Mouse (Mus musculus) MEL (cell line): ENCODE measurements around the gene Ccdc146.

Experiments
- CHD1 ChIP-seq: IDR thresholded peaks from 2 replicates; pipeline ENCODE4 v1.6.1; 2012; ENCODE audit warnings: low read depth, mild to moderate bottlenecking, inconsistent platforms, low read length, improper control_type of control experiment
- CTCF ChIP-seq, 3 experiments: IDR thresholded peaks in 2 of 3; conservative IDR thresholded peaks in 1 of 3; 2 replicates each; pipeline ENCODE4 v1.5.1; 2011 to 2012; ENCODE audit warnings: low read length in 3 of 3, low read depth in 2 of 3, mild to moderate bottlenecking in 2 of 3, improper control_type of control experiment in 1 of 3, inconsistent platforms in 1 of 3, mixed read lengths in 1 of 3, moderate library complexity in 1 of 3; ENCODE audit not compliant: control insufficient read depth in 1 of 3, insufficient read depth in 1 of 3, poor library complexity in 1 of 3, severe bottlenecking in 1 of 3
- E2F4 ChIP-seq: IDR thresholded peaks from 2 replicates; pipeline ENCODE4 v1.6.1; 2011; ENCODE audit warnings: low read depth, low read length, improper control_type of control experiment, borderline replicate concordance
- EP300 ChIP-seq, 2 experiments: IDR thresholded peaks; 2 replicates each; pipeline ENCODE4 v1.6.1; 2011; ENCODE audit warnings: improper control_type of control experiment in 2 of 2, low read length in 2 of 2, low read depth in 1 of 2, mild to moderate bottlenecking in 1 of 2
- HCFC1 ChIP-seq: IDR thresholded peaks from 2 replicates; pipeline ENCODE4 v1.6.1; 2012; ENCODE audit warnings: low read depth, mild to moderate bottlenecking, inconsistent platforms, low read length, improper control_type of control experiment, moderate library complexity
- MEF2A ChIP-seq: IDR thresholded peaks from 2 replicates; pipeline ENCODE4 v1.6.1; 2014; ENCODE audit warnings: low read depth, mild to moderate bottlenecking, inconsistent platforms, low read length, improper control_type of control experiment; ENCODE audit not compliant: poor library complexity, insufficient replicate concordance, severe bottlenecking; ENCODE audit errors: extremely low read depth
- MXI1 ChIP-seq: IDR thresholded peaks from 2 replicates; pipeline ENCODE4 v1.6.1; 2011; ENCODE audit warnings: mild to moderate bottlenecking, low read depth, low read length, improper control_type of control experiment
- MYC ChIP-seq: IDR thresholded peaks from 2 replicates; pipeline ENCODE4 v1.6.1; 2011; ENCODE audit warnings: low read depth, mild to moderate bottlenecking, low read length, improper control_type of control experiment, moderate library complexity
- POLR2A ChIP-seq, 2 experiments: IDR thresholded peaks; 2 replicates each; pipeline ENCODE4 v1.6.1; 2011 to 2012; ENCODE audit warnings: low read length in 2 of 2, mild to moderate bottlenecking in 2 of 2, control low read depth in 1 of 2, improper control_type of control experiment in 1 of 2, low read depth in 1 of 2, moderate library complexity in 1 of 2; ENCODE audit not compliant: control insufficient read depth in 1 of 2, insufficient read depth in 1 of 2, poor library complexity in 1 of 2
- POLR2AphosphoS2 ChIP-seq: IDR thresholded peaks from 2 replicates; pipeline ENCODE4 v1.6.1; 2011; ENCODE audit warnings: low read length, improper control_type of control experiment
- RAD21 ChIP-seq: IDR thresholded peaks from 2 replicates; pipeline ENCODE4 v1.6.1; 2011; ENCODE audit warnings: mild to moderate bottlenecking, low read depth, low read length, improper control_type of control experiment
- TAL1 ChIP-seq: IDR thresholded peaks from 2 replicates; pipeline ENCODE4 v1.6.1; 2012; ENCODE audit warnings: mild to moderate bottlenecking, inconsistent platforms, low read length, moderate library complexity, mixed read lengths
- USF1 ChIP-seq: IDR thresholded peaks from 2 replicates; pipeline ENCODE4 v1.6.1; 2014; ENCODE audit warnings: low read depth, mild to moderate bottlenecking, inconsistent platforms, low read length, improper control_type of control experiment, moderate library complexity

- TF ChIP-seq USF1 (no peak), CTCF (IDR thresholded peaks at IDR 0.05 in 2 of 3, conservative IDR thresholded peaks at IDR 0.05 in 1 of 3; ENCODE audit: control insufficient read depth in 1 of 3, insufficient read depth in 1 of 3, low read depth in 2 of 3, low read length in 3 of 3, poor library complexity in 1 of 3, severe bottlenecking in 1 of 3) (no peak), HCFC1 (no peak), TAL1 (peak; percentile 38; the same call in 1 of the 2 replicates), MYC (no peak), MXI1 (no peak), E2F4 (no peak), MEF2A (no peak), POLR2AphosphoS2 (no peak), EP300 (IDR thresholded peaks at IDR 0.05; ENCODE audit: low read depth in 1 of 2, low read length in 2 of 2) (peak; percentile 66 to 75; a peak in 3 of 4 replicates), CHD1 (no peak), RAD21 (no peak), POLR2A (IDR thresholded peaks at IDR 0.05; ENCODE audit: control insufficient read depth in 1 of 2, insufficient read depth in 1 of 2, low read depth in 1 of 2, low read length in 2 of 2, poor library complexity in 1 of 2) (no peak)
These were observed 92.4 kb downstream of the Ccdc146 start for GRCm38 (mm10) chr5:21332119-21332518.
